Mouse (Mus musculus) liver, adult 2 months (tissue): ENCODE results near the gene 4921536K21Rik. TPM values are rescaled to one million over a fixed set of nuclear protein-coding genes. Genes with fewer than 3 reads are reported as not detected.
A peak's percentile ranks its signal among the peaks of the same experiment; 100 is the strongest.

Experiments
- DNase-seq: peaks from one replicate; pipeline ENCODE4 v3.0.0-alpha.2; 2011; ENCODE audit warnings: low read depth, low spot score; ENCODE audit errors: extremely low read depth
- H3K27ac ChIP-seq: fragments of 200-500 bp; replicated peaks from 2 replicates; pipeline ENCODE4 v1.5.1; 2012; ENCODE audit warnings: low read depth, mild to moderate bottlenecking, control low read depth, inconsistent platforms, low read length; ENCODE audit not compliant: insufficient read depth
- H3K27me3 ChIP-seq: fragments of 200-500 bp; 2 replicates; pipeline ENCODE4 v1.6.1; 2012; ENCODE audit warnings: mild to moderate bottlenecking, moderate library complexity, low read length, inconsistent platforms; ENCODE audit not compliant: control insufficient read depth, insufficient read depth
- H3K36me3 ChIP-seq: fragments of 200-500 bp; 2 replicates; pipeline ENCODE4 v1.6.1; 2012; ENCODE audit warnings: low read length, inconsistent platforms; ENCODE audit not compliant: control insufficient read depth, insufficient read depth
- H3K4me1 ChIP-seq: fragments of 200-500 bp; 2 replicates; pipeline ENCODE4 v1.6.1; 2011; ENCODE audit warnings: low read length; ENCODE audit not compliant: control insufficient read depth, insufficient read depth
- H3K4me3 ChIP-seq: fragments of 200-500 bp; 2 replicates; pipeline ENCODE4 v1.5.1; 2011; ENCODE audit warnings: low read depth, mild to moderate bottlenecking, control low read depth, low read length, moderate library complexity; ENCODE audit not compliant: insufficient read depth
- H3K79me2 ChIP-seq: fragments of 200-500 bp; 2 replicates; pipeline ENCODE4 v1.6.1; 2012; ENCODE audit warnings: inconsistent platforms, mild to moderate bottlenecking, low read length, moderate library complexity; ENCODE audit not compliant: control insufficient read depth, insufficient read depth
- H3K9ac ChIP-seq: fragments of 200-500 bp; 2 replicates; pipeline ENCODE4 v1.6.1; 2012; ENCODE audit warnings: low read depth, mild to moderate bottlenecking, control low read depth, inconsistent platforms, low read length
- CTCF ChIP-seq: fragments of 200-500 bp; IDR thresholded peaks from 2 replicates; pipeline ENCODE4 v1.5.1; 2011; ENCODE audit warnings: low read depth, low read length, control low read depth
- POLR2A ChIP-seq: fragments of 200-500 bp; IDR thresholded peaks from 2 replicates; pipeline ENCODE4 v1.6.1; 2011; ENCODE audit warnings: low read length, control low read depth; ENCODE audit not compliant: insufficient read depth; ENCODE audit errors: extremely low read depth
- WGBS: fragments of 180-500 bp; shearing (Covaris S2); methylation state at CpG from one replicate; pipeline ENCODE4 v1.1.7; 2018; 5-methylcytosine and 5-hydroxymethylcytosine counted together
- polyA plus RNA-seq: library from polyadenylated mRNA; depleted of rRNA; stranded (reverse); fragments of >200 nt; gene quantifications from 2 replicates; pipeline ENCODE4 v1.2.3, GENCODE M21; 2012
- total RNA-seq: library from RNA; depleted of rRNA; stranded (reverse); fragments of >200 nt; gene quantifications from 2 replicates; pipeline ENCODE4 v1.2.3, GENCODE M21; 2014

Gene 4921536K21Rik
- total and polyA plus RNA-seq, 2 experiments: not detected

- no peaks in the 10 kb centered on the region for H3K79me2 ChIP-seq
- H3K27me3 ChIP-seq: no peaks in the 10 kb centered on the region
- no peak overlapping the region for H3K27ac ChIP-seq
- H3K4me1 ChIP-seq: no peaks in the 10 kb centered on the region
- no peaks in the 10 kb centered on the region for H3K36me3 ChIP-seq
- 62% methylated on average over 7 of the region's 7 CpGs for WGBS
- H3K9ac ChIP-seq: no peak overlapping the region
- H3K4me3 ChIP-seq: no peak overlapping the region
- DNase-seq: no peak
- TF ChIP-seq POLR2A (no peak), CTCF (no peak)
Measured at GRCm38 (mm10) chr11:3878660-3879059, 16.2 kb downstream of the 4921536K21Rik start.

- Histone ChIP-seq H3K36me3 (no peaks in the 10 kb centered on the region), H3K4me1 (no peaks in the 10 kb centered on the region), H3K27me3 (no peaks in the 10 kb centered on the region), H3K79me2 (no peaks in the 10 kb centered on the region), H3K4me3 (no peak overlapping the region), H3K9ac (no peak overlapping the region), H3K27ac (no peak overlapping the region)
- TF ChIP-seq CTCF (no peak), POLR2A (no peak)
- DNase-seq: no peak
- 77% methylated on average over 6 of the region's 6 CpGs for WGBS
Measured at GRCm38 (mm10) chr11:3876419-3876818, 18.5 kb downstream of the 4921536K21Rik start.

GRCm38 (mm10) chr11:3864343-3864742 is 30.6 kb downstream of the 4921536K21Rik start:
- Histone ChIP-seq H3K9ac (no peak overlapping the region), H3K4me1 (no peaks in the 10 kb centered on the region), H3K27me3 (no peaks in the 10 kb centered on the region), H3K36me3 (no peaks in the 10 kb centered on the region), H3K79me2 (no peaks in the 10 kb centered on the region), H3K4me3 (no peak overlapping the region), H3K27ac (no peak overlapping the region)
- peak; percentile 9 for DNase-seq
- 58% methylated on average over 6 of the region's 6 CpGs for WGBS
- no peak for TF ChIP-seq CTCF
- TF ChIP-seq POLR2A: no peak

GRCm38 (mm10) chr11:3863454-3864112 is 31.3 kb downstream of the 4921536K21Rik start, which contains the start of gene Osbp2:
Gene Osbp2, minus strand, starts transcription at chr11:3863903.
- 3% methylated on average over 58 of the region's 58 CpGs for WGBS
- peak; percentile 50 for DNase-seq
- no peaks in the 10 kb centered on the region for H3K27me3 ChIP-seq

GRCm38 (mm10) chr11:3862661-3863453 is 32.0 kb downstream of the 4921536K21Rik start:
- Histone ChIP-seq H3K9ac (no peak overlapping the region), H3K4me1 (no peaks in the 10 kb centered on the region), H3K79me2 (no peaks in the 10 kb centered on the region), H3K4me3 (peak overlapping the region; percentile 60; the same call in 1 of the 2 replicates), H3K36me3 (no peaks in the 10 kb centered on the region), H3K27ac (no peak overlapping the region), H3K27me3 (no peaks in the 10 kb centered on the region)
- WGBS: 78% methylated on average over 19 of the region's 19 CpGs
- DNase-seq: no peak
- no peak for TF ChIP-seq CTCF
- no peak for TF ChIP-seq POLR2A

More at GRCm38 (mm10) chr11:3863454-3864112, 31.3 kb downstream of the 4921536K21Rik start, which contains the start of gene Osbp2:
- Histone ChIP-seq H3K27ac (no peak within 1 kb of the TSS), H3K9ac (peak within 1 kb of the TSS; percentile 63), H3K36me3 (no peaks in the 10 kb centered on the region), H3K4me1 (no peaks in the 10 kb centered on the region), H3K79me2 (no peaks in the 10 kb centered on the region), H3K4me3 (peak within 1 kb of the TSS; percentile 60)
- TF ChIP-seq CTCF (peak; percentile 50), POLR2A (no peak)
